Mouse (Mus musculus): ENCODE results near the gene Plxdc2. TPM values are rescaled to one million over a fixed set of nuclear protein-coding genes. Genes with fewer than 3 reads are reported as not detected.

The Plxdc2 gene
- polyA plus RNA-seq (2012; rRNA removed): 0.39 and 0.85 TPM in 2 replicates

DNA sequence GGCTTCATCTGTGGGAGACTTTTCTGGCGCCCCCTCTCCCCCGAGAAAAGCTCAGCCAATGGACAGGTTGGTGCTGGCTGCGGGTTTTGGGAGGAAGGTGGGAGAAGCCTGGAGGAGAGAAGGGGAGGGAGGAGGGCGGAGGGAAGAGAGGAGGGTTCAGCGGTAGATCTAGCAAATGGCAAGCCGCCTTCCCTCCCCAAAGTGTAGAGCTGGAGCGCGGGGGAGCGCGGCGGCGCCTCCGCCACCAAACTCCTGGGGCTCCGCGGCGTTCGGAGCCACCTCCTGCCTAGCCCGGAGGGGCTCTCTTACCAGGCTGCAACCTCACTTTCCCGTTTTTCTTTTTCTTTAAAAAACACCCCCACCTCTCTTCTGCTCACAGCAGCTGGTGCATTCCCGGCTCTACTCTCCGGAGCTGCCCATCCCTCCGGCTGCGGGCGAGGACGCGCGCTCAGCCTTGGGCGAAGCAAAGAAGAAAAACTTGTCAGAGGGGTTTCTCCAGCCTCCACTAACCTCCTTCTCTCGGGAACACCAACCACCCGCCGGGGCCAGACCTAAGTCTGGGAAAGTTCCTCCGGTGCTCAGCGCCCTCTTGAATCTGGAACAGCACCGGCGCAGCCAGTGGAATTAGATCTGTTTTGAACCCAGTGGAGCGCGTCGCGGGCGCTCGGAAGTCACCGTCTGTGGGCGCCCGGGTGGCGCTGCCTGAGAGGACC, at the start of gene Plxdc2:
Gene Plxdc2, plus strand, starts transcription at position 199 of the 713 bp plus-strand sequence.

